Mouse (Mus musculus) intestine, embryonic 16.5 days (tissue): ENCODE measurements at regions not wholly inside any gene's neighbourhood (a gene's known extent, or its start where the extent isn't known, plus 50 kb on each side); places are given as distances from the start of the nearest gene placed in this dataset.
A peak's percentile ranks its signal among the peaks of the same experiment; 100 is the strongest.

ENCODE experiments used
- ATAC-seq: fragments of 200-750 bp; cut with Nextera tagmentation; 2 replicates; pipeline ENCODE4 v1.8.0; 2017; ENCODE audit warnings: moderate TSS enrichment, moderate library complexity
- H3K27ac ChIP-seq: fragments of 300-500 bp; sonication (generic); 2 replicates; pipeline ENCODE4 v1.5.1; 2014; ENCODE audit warnings: mild to moderate bottlenecking, low read length
- H3K27me3 ChIP-seq: fragments of 300-500 bp; sonication (generic); replicated peaks from 2 replicates; pipeline ENCODE4 v1.6.1; 2014; ENCODE audit warnings: low read length, control low read depth, mixed read lengths; ENCODE audit not compliant: control insufficient read depth, insufficient read depth
- H3K36me3 ChIP-seq: fragments of 300-500 bp; sonication (generic); 2 replicates; pipeline ENCODE4 v1.6.1; 2014; ENCODE audit warnings: low read length, control low read depth; ENCODE audit not compliant: control insufficient read depth, insufficient read depth
- H3K4me1 ChIP-seq: fragments of 300-500 bp; sonication (generic); 2 replicates; pipeline ENCODE4 v1.6.1; 2014; ENCODE audit warnings: low read length, control low read depth, mixed read lengths; ENCODE audit not compliant: control insufficient read depth, insufficient read depth
- H3K4me2 ChIP-seq: fragments of 300-500 bp; sonication (generic); 2 replicates; pipeline ENCODE4 v1.6.1; 2014; ENCODE audit warnings: low read depth, low read length, control low read depth
- H3K4me3 ChIP-seq: fragments of 300-500 bp; sonication (generic); 2 replicates; pipeline ENCODE4 v1.5.1; 2014; ENCODE audit warnings: mild to moderate bottlenecking, low read length
- H3K9ac ChIP-seq: fragments of 300-500 bp; sonication (generic); 2 replicates; pipeline ENCODE4 v1.6.1; 2014; ENCODE audit warnings: low read depth, low read length
- H3K9me3 ChIP-seq: fragments of 300-500 bp; sonication (generic); 2 replicates; pipeline ENCODE4 v1.6.1; 2016; ENCODE audit warnings: low read length, control low read depth; ENCODE audit not compliant: control insufficient read depth
- WGBS: fragments of 180-500 bp; shearing (Covaris S2); extraction: QIAGEN DNeasy Blood & Tissue Kit; methylation state at CpG from one replicate; pipeline ENCODE4 v1.1.7; 2014; 5-methylcytosine and 5-hydroxymethylcytosine counted together

GRCm38 (mm10) chr17:45917647-45918046, 114.5 kb downstream of the Vegfa start:
- no peak for ATAC-seq
- no peak overlapping the region for H3K4me3 ChIP-seq
- H3K36me3 ChIP-seq: no peaks in the 10 kb centered on the region
- no peaks in the 10 kb centered on the region for H3K9me3 ChIP-seq
- no peaks in the 10 kb centered on the region for H3K27me3 ChIP-seq
- H3K27ac ChIP-seq: no peak overlapping the region
- WGBS: 90% methylated on average over 2 of the region's 2 CpGs
- H3K9ac ChIP-seq: no peak overlapping the region
- H3K4me2 ChIP-seq: no peak overlapping the region
- no peaks in the 10 kb centered on the region for H3K4me1 ChIP-seq

- no peak overlapping the region for H3K9ac ChIP-seq
- H3K36me3 ChIP-seq: no peaks in the 10 kb centered on the region
- no peak overlapping the region for H3K4me2 ChIP-seq
- no peak overlapping the region for H3K4me3 ChIP-seq
- H3K4me1 ChIP-seq: no peaks in the 10 kb centered on the region
- peaks cover 6% of the 10 kb centered on the region for H3K9me3 ChIP-seq
- no peak for ATAC-seq
- H3K27ac ChIP-seq: no peak overlapping the region
- no peaks in the 10 kb centered on the region for H3K27me3 ChIP-seq
- 65% methylated on average over 4 of the region's 4 CpGs for WGBS
Measured at GRCm38 (mm10) chr17:45916937-45917336, 115.2 kb downstream of the Vegfa start.

GRCm38 (mm10) chr17:45914706-45915240, 117.4 kb downstream of the Vegfa start:
- Histone ChIP-seq H3K9ac (no peak overlapping the region), H3K36me3 (no peaks in the 10 kb centered on the region), H3K4me3 (no peak overlapping the region), H3K27me3 (no peaks in the 10 kb centered on the region), H3K9me3 (peaks cover 6% of the 10 kb centered on the region), H3K27ac (no peak overlapping the region), H3K4me1 (no peaks in the 10 kb centered on the region), H3K4me2 (no peak overlapping the region)
- WGBS: 82% methylated on average over 9 of the region's 9 CpGs
- ATAC-seq: peak; percentile 51; the same call in 1 of the 2 replicates

- no peak overlapping the region for H3K4me3 ChIP-seq
- H3K27me3 ChIP-seq: no peaks in the 10 kb centered on the region
- H3K4me2 ChIP-seq: no peak overlapping the region
- no peaks in the 10 kb centered on the region for H3K4me1 ChIP-seq
- no peaks in the 10 kb centered on the region for H3K36me3 ChIP-seq
- no peak overlapping the region for H3K27ac ChIP-seq
- H3K9ac ChIP-seq: no peak overlapping the region
- H3K9me3 ChIP-seq: peaks cover 6% of the 10 kb centered on the region
- 82% methylated on average over 1 of the region's 1 CpGs for WGBS
- ATAC-seq: no peak
Measured at GRCm38 (mm10) chr17:45914237-45914636, 117.9 kb downstream of the Vegfa start.

- Histone ChIP-seq H3K4me2 (no peak overlapping the region), H3K9ac (no peak overlapping the region), H3K9me3 (peaks cover 6% of the 10 kb centered on the region), H3K36me3 (no peaks in the 10 kb centered on the region), H3K4me3 (no peak overlapping the region), H3K4me1 (no peaks in the 10 kb centered on the region), H3K27me3 (no peaks in the 10 kb centered on the region), H3K27ac (no peak overlapping the region)
- 91% methylated on average over 4 of the region's 4 CpGs for WGBS
- no peak for ATAC-seq
Measured at GRCm38 (mm10) chr17:45913671-45914070, 118.5 kb downstream of the Vegfa start.

- no peaks in the 10 kb centered on the region for H3K4me1 ChIP-seq
- no peaks in the 10 kb centered on the region for H3K36me3 ChIP-seq
- H3K9ac ChIP-seq: no peak overlapping the region
- H3K27me3 ChIP-seq: no peaks in the 10 kb centered on the region
- H3K4me3 ChIP-seq: no peak overlapping the region
- no peak overlapping the region for H3K4me2 ChIP-seq
- H3K27ac ChIP-seq: no peak overlapping the region
- ATAC-seq: no peak
- WGBS: 100% methylated on average over 3 of the region's 3 CpGs
- H3K9me3 ChIP-seq: peaks cover 6% of the 10 kb centered on the region
Measured at GRCm38 (mm10) chr17:45912165-45912564, 120.0 kb downstream of the Vegfa start.

GRCm38 (mm10) chr17:45911201-45911731, 120.9 kb downstream of the Vegfa start:
- Histone ChIP-seq H3K9me3 (peaks cover 6% of the 10 kb centered on the region), H3K9ac (no peak overlapping the region), H3K36me3 (no peaks in the 10 kb centered on the region), H3K4me3 (no peak overlapping the region), H3K27ac (no peak overlapping the region), H3K27me3 (no peaks in the 10 kb centered on the region), H3K4me2 (no peak overlapping the region), H3K4me1 (no peaks in the 10 kb centered on the region)
- ATAC-seq: no peak
- WGBS: 87% methylated on average over 13 of the region's 13 CpGs

GRCm38 (mm10) chr17:45910245-45910644, 121.9 kb downstream of the Vegfa start:
- Histone ChIP-seq H3K27me3 (no peaks in the 10 kb centered on the region), H3K36me3 (no peaks in the 10 kb centered on the region), H3K4me1 (no peaks in the 10 kb centered on the region), H3K4me3 (no peak overlapping the region), H3K9me3 (peaks cover 6% of the 10 kb centered on the region), H3K4me2 (no peak overlapping the region), H3K27ac (no peak overlapping the region), H3K9ac (no peak overlapping the region)
- ATAC-seq: peak; percentile 55
- 81% methylated on average over 3 of the region's 3 CpGs for WGBS

- Histone ChIP-seq H3K36me3 (no peaks in the 10 kb centered on the region), H3K27me3 (no peaks in the 10 kb centered on the region), H3K9ac (no peak overlapping the region), H3K4me1 (no peaks in the 10 kb centered on the region), H3K27ac (no peak overlapping the region), H3K9me3 (peaks cover 6% of the 10 kb centered on the region), H3K4me2 (no peak overlapping the region), H3K4me3 (no peak overlapping the region)
- ATAC-seq: no peak
- WGBS: 66% methylated on average over 11 of the region's 11 CpGs
Measured at GRCm38 (mm10) chr17:45907587-45907986, 124.6 kb downstream of the Vegfa start.

GRCm38 (mm10) chr17:45905596-45905995, 126.6 kb downstream of the Vegfa start:
- no peaks in the 10 kb centered on the region for H3K36me3 ChIP-seq
- 70% methylated on average over 7 of the region's 7 CpGs for WGBS
- no peak overlapping the region for H3K9ac ChIP-seq
- no peak overlapping the region for H3K4me2 ChIP-seq
- no peak overlapping the region for H3K27ac ChIP-seq
- no peaks in the 10 kb centered on the region for H3K9me3 ChIP-seq
- no peaks in the 10 kb centered on the region for H3K27me3 ChIP-seq
- no peak overlapping the region for H3K4me3 ChIP-seq
- H3K4me1 ChIP-seq: no peaks in the 10 kb centered on the region
- no peak for ATAC-seq
